Mouse (Mus musculus) kidney, embryonic 14.5 days (tissue): ENCODE measurements around the gene 9430015G10Rik. TPM values are rescaled to one million over a fixed set of nuclear protein-coding genes. Genes with fewer than 3 reads are reported as not detected.

Experiments
- ATAC-seq: fragments of 200-750 bp; cut with Nextera tagmentation; 2 replicates; pipeline ENCODE4 v1.8.0; 2017; ENCODE audit warnings: moderate number of reproducible peaks, mild to moderate bottlenecking, moderate TSS enrichment, moderate library complexity; ENCODE audit not compliant: low FRiP score, low TSS enrichment
- H3K27ac ChIP-seq: fragments of 300-500 bp; sonication (generic); 2 replicates; pipeline ENCODE4 v1.5.1; 2014; ENCODE audit warnings: low read depth, mild to moderate bottlenecking, low read length, moderate library complexity, mixed read lengths
- H3K27me3 ChIP-seq: fragments of 300-500 bp; sonication (generic); 2 replicates; pipeline ENCODE4 v1.6.1; 2014; ENCODE audit warnings: mild to moderate bottlenecking, low read length; ENCODE audit not compliant: control insufficient read depth, insufficient read depth
- H3K36me3 ChIP-seq: fragments of 300-500 bp; sonication (generic); 2 replicates; pipeline ENCODE4 v1.6.1; 2014; ENCODE audit warnings: low read length, mixed read lengths; ENCODE audit not compliant: control insufficient read depth, insufficient read depth
- H3K4me1 ChIP-seq: fragments of 300-500 bp; sonication (generic); 2 replicates; pipeline ENCODE4 v1.6.1; 2014; ENCODE audit warnings: low read length, mixed read lengths; ENCODE audit not compliant: control insufficient read depth, insufficient read depth
- H3K4me2 ChIP-seq: fragments of 300-500 bp; sonication (generic); replicated peaks from 2 replicates; pipeline ENCODE4 v1.6.1; 2014; ENCODE audit warnings: low read depth, mild to moderate bottlenecking, low read length
- H3K4me3 ChIP-seq: fragments of 300-500 bp; sonication (generic); 2 replicates; pipeline ENCODE4 v1.5.1; 2014; ENCODE audit warnings: mild to moderate bottlenecking, low read length
- H3K9ac ChIP-seq: fragments of 300-500 bp; sonication (generic); 2 replicates; pipeline ENCODE4 v1.6.1; 2014; ENCODE audit warnings: low read depth, mild to moderate bottlenecking, low read length, moderate library complexity
- H3K9me3 ChIP-seq: fragments of 300-500 bp; sonication (generic); 2 replicates; pipeline ENCODE4 v1.6.1; 2016; ENCODE audit warnings: low read length; ENCODE audit not compliant: control insufficient read depth
- WGBS: fragments of 180-500 bp; shearing (Covaris S2); extraction: QIAGEN DNeasy Blood & Tissue Kit; methylation state at CpG from one replicate; pipeline ENCODE4 v1.1.7; 2014; 5-methylcytosine and 5-hydroxymethylcytosine counted together
- polyA plus RNA-seq: library from polyadenylated mRNA; unstranded; fragments of >200 nt; fragmentation: Nextera tagmentation; extraction: Ambion mirVana; gene quantifications from 2 replicates; pipeline ENCODE4 v1.2.1, GENCODE M21; 2014

The 9430015G10Rik gene
- polyA plus RNA-seq, 1 experiment from 2014 or later = 47.3 TPM

- Histone ChIP-seq H3K9me3 (no peaks in the 10 kb centered on the region), H3K27ac (no peak overlapping the region), H3K4me3 (no peak overlapping the region), H3K4me2 (no peak overlapping the region), H3K27me3 (no peaks in the 10 kb centered on the region), H3K4me1 (no peaks in the 10 kb centered on the region), H3K36me3 (no peaks in the 10 kb centered on the region), H3K9ac (no peak overlapping the region)
- ATAC-seq = no peak
- WGBS = 89% methylated on average over 1 of the region's 1 CpGs
Measured at GRCm38 (mm10) chr4:156092765-156093164, 17.0 kb upstream of the 9430015G10Rik start.

GRCm38 (mm10) chr4:156093758-156094157 lies 16.0 kb upstream of the 9430015G10Rik start:
- ATAC-seq = no peak
- Histone ChIP-seq H3K27me3 (no peaks in the 10 kb centered on the region), H3K4me2 (no peak overlapping the region), H3K9me3 (no peaks in the 10 kb centered on the region), H3K36me3 (no peaks in the 10 kb centered on the region), H3K27ac (no peak overlapping the region), H3K9ac (no peak overlapping the region), H3K4me1 (no peaks in the 10 kb centered on the region), H3K4me3 (no peak overlapping the region)
- 82% methylated on average over 5 of the region's 5 CpGs for WGBS

GRCm38 (mm10) chr4:156096191-156096590 lies 13.6 kb upstream of the 9430015G10Rik start:
- Histone ChIP-seq H3K27ac (no peak overlapping the region), H3K4me1 (no peaks in the 10 kb centered on the region), H3K36me3 (no peaks in the 10 kb centered on the region), H3K4me3 (no peak overlapping the region), H3K9ac (no peak overlapping the region), H3K9me3 (no peaks in the 10 kb centered on the region), H3K27me3 (no peaks in the 10 kb centered on the region), H3K4me2 (no peak overlapping the region)
- no peak for ATAC-seq
- WGBS = 93% methylated on average over 1 of the region's 1 CpGs

- no peak for ATAC-seq
- no peaks in the 10 kb centered on the region for H3K9me3 ChIP-seq
- H3K27me3 ChIP-seq = no peaks in the 10 kb centered on the region
- WGBS = 57% methylated on average over 9 of the region's 9 CpGs
- no peaks in the 10 kb centered on the region for H3K4me1 ChIP-seq
- no peak overlapping the region for H3K4me2 ChIP-seq
- no peak overlapping the region for H3K4me3 ChIP-seq
- no peaks in the 10 kb centered on the region for H3K36me3 ChIP-seq
- H3K27ac ChIP-seq = no peak overlapping the region
- H3K9ac ChIP-seq = no peak overlapping the region
Measured at GRCm38 (mm10) chr4:156097770-156098366, 11.9 kb upstream of the 9430015G10Rik start.

GRCm38 (mm10) chr4:156099427-156099826 lies 10.4 kb upstream of the 9430015G10Rik start:
- Histone ChIP-seq H3K4me3 (no peak overlapping the region), H3K4me1 (no peaks in the 10 kb centered on the region), H3K4me2 (no peak overlapping the region), H3K27ac (no peak overlapping the region), H3K27me3 (no peaks in the 10 kb centered on the region), H3K9me3 (no peaks in the 10 kb centered on the region), H3K9ac (no peak overlapping the region), H3K36me3 (no peaks in the 10 kb centered on the region)
- no peak for ATAC-seq
- WGBS = 61% methylated on average over 6 of the region's 6 CpGs

GRCm38 (mm10) chr4:156100501-156100900 lies 9.3 kb upstream of the 9430015G10Rik start:
- Histone ChIP-seq H3K4me3 (no peak overlapping the region), H3K9me3 (no peaks in the 10 kb centered on the region), H3K36me3 (no peaks in the 10 kb centered on the region), H3K27ac (no peak overlapping the region), H3K4me1 (no peaks in the 10 kb centered on the region), H3K9ac (no peak overlapping the region), H3K27me3 (no peaks in the 10 kb centered on the region), H3K4me2 (no peak overlapping the region)
- 91% methylated on average over 5 of the region's 5 CpGs for WGBS
- ATAC-seq = no peak

- WGBS = 42% methylated on average over 3 of the region's 3 CpGs
- no peak for ATAC-seq
- H3K4me1 ChIP-seq = no peaks in the 10 kb centered on the region
- no peaks in the 10 kb centered on the region for H3K36me3 ChIP-seq
- H3K9me3 ChIP-seq = no peaks in the 10 kb centered on the region
- H3K4me3 ChIP-seq = no peak overlapping the region
- no peak overlapping the region for H3K9ac ChIP-seq
- no peaks in the 10 kb centered on the region for H3K27me3 ChIP-seq
- no peak overlapping the region for H3K27ac ChIP-seq
- no peak overlapping the region for H3K4me2 ChIP-seq
Measured at GRCm38 (mm10) chr4:156101481-156101903, 8.3 kb upstream of the 9430015G10Rik start.

GRCm38 (mm10) chr4:156103342-156103741 lies 6.4 kb upstream of the 9430015G10Rik start:
- H3K27ac ChIP-seq = no peak overlapping the region
- H3K9me3 ChIP-seq = no peaks in the 10 kb centered on the region
- H3K4me1 ChIP-seq = no peaks in the 10 kb centered on the region
- H3K27me3 ChIP-seq = no peaks in the 10 kb centered on the region
- H3K36me3 ChIP-seq = no peaks in the 10 kb centered on the region
- no peak overlapping the region for H3K9ac ChIP-seq
- H3K4me2 ChIP-seq = no peak overlapping the region
- no peak for ATAC-seq
- WGBS = 79% methylated on average over 4 of the region's 4 CpGs
- no peak overlapping the region for H3K4me3 ChIP-seq

- Histone ChIP-seq H3K4me3 (peak overlapping the region; percentile 82), H3K4me1 (peaks cover 8% of the 10 kb centered on the region; the same call in 1 of the 2 replicates), H3K27me3 (no peaks in the 10 kb centered on the region), H3K4me2 (peak overlapping the region; percentile 54), H3K9me3 (no peaks in the 10 kb centered on the region), H3K9ac (peak overlapping the region; percentile 62), H3K36me3 (no peaks in the 10 kb centered on the region), H3K27ac (peak overlapping the region; percentile 84)
- 27% methylated on average over 13 of the region's 13 CpGs for WGBS
- peak; percentile 65 for ATAC-seq
Measured at GRCm38 (mm10) chr4:156108606-156109546, 906 bp upstream of the 9430015G10Rik start.
